Mouse (Mus musculus): ENCODE results near the gene Myof.

DNA sequence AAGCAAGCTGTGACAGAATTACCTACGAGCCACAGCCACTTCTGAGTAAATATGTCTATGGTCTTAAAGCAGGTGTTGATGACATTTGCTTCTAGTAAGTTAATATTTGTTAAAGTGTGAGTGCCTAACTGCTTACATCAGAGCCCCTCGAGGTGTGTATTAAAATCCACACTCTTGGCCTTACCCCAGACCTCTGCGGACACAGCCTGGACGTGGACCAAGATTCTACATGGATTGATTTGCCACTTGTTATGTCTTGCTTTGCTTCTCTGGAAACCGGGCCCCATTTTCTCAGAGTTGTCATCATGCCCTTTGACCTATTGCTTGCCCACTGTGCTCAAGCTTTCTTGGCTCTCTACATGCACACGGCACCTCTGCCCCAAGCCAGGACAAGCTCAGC, 130.9 kb downstream of the Myof start:
- TF ChIP-seq POLR2A (IDR thresholded peaks at IDR 0.05; ENCODE audit: low read depth, low read length) (no peak), CTCF (IDR thresholded peaks at IDR 0.05; ENCODE audit: borderline replicate concordance, insufficient read depth, low read length) (no peak)

All from embryonic fibroblast, embryonic 13.5 days (primary cell).